Mouse (Mus musculus) intestine, embryonic 16.5 days (tissue): ENCODE results near the gene Evc. TPM values are rescaled to one million over a fixed set of nuclear protein-coding genes. Genes with fewer than 3 reads are reported as not detected.
A peak's percentile ranks its signal among the peaks of the same experiment; 100 is the strongest.

Experiments
- ATAC-seq: fragments of 200-750 bp; cut with Nextera tagmentation; 2 replicates; pipeline ENCODE4 v1.8.0; 2017; ENCODE audit warnings: moderate TSS enrichment, moderate library complexity
- H3K27ac ChIP-seq: fragments of 300-500 bp; sonication (generic); 2 replicates; pipeline ENCODE4 v1.5.1; 2014; ENCODE audit warnings: mild to moderate bottlenecking, low read length
- H3K27me3 ChIP-seq: fragments of 300-500 bp; sonication (generic); replicated peaks from 2 replicates; pipeline ENCODE4 v1.6.1; 2014; ENCODE audit warnings: low read length, control low read depth, mixed read lengths; ENCODE audit not compliant: control insufficient read depth, insufficient read depth
- H3K36me3 ChIP-seq: fragments of 300-500 bp; sonication (generic); 2 replicates; pipeline ENCODE4 v1.6.1; 2014; ENCODE audit warnings: low read length, control low read depth; ENCODE audit not compliant: control insufficient read depth, insufficient read depth
- H3K4me1 ChIP-seq: fragments of 300-500 bp; sonication (generic); 2 replicates; pipeline ENCODE4 v1.6.1; 2014; ENCODE audit warnings: low read length, control low read depth, mixed read lengths; ENCODE audit not compliant: control insufficient read depth, insufficient read depth
- H3K4me2 ChIP-seq: fragments of 300-500 bp; sonication (generic); 2 replicates; pipeline ENCODE4 v1.6.1; 2014; ENCODE audit warnings: low read depth, low read length, control low read depth
- H3K4me3 ChIP-seq: fragments of 300-500 bp; sonication (generic); 2 replicates; pipeline ENCODE4 v1.5.1; 2014; ENCODE audit warnings: mild to moderate bottlenecking, low read length
- H3K9ac ChIP-seq: fragments of 300-500 bp; sonication (generic); 2 replicates; pipeline ENCODE4 v1.6.1; 2014; ENCODE audit warnings: low read depth, low read length
- H3K9me3 ChIP-seq: fragments of 300-500 bp; sonication (generic); 2 replicates; pipeline ENCODE4 v1.6.1; 2016; ENCODE audit warnings: low read length, control low read depth; ENCODE audit not compliant: control insufficient read depth
- WGBS: fragments of 180-500 bp; shearing (Covaris S2); extraction: QIAGEN DNeasy Blood & Tissue Kit; methylation state at CpG from one replicate; pipeline ENCODE4 v1.1.7; 2014; 5-methylcytosine and 5-hydroxymethylcytosine counted together
- polyA plus RNA-seq: library from polyadenylated mRNA; unstranded; fragments of >200 nt; fragmentation: Nextera tagmentation; extraction: Ambion mirVana; gene quantifications from 2 replicates; pipeline ENCODE4 v1.2.1, GENCODE M21; 2015

The Evc gene
- polyA plus RNA-seq, 1 experiment from 2014 or later = 10.5 TPM

DNA sequence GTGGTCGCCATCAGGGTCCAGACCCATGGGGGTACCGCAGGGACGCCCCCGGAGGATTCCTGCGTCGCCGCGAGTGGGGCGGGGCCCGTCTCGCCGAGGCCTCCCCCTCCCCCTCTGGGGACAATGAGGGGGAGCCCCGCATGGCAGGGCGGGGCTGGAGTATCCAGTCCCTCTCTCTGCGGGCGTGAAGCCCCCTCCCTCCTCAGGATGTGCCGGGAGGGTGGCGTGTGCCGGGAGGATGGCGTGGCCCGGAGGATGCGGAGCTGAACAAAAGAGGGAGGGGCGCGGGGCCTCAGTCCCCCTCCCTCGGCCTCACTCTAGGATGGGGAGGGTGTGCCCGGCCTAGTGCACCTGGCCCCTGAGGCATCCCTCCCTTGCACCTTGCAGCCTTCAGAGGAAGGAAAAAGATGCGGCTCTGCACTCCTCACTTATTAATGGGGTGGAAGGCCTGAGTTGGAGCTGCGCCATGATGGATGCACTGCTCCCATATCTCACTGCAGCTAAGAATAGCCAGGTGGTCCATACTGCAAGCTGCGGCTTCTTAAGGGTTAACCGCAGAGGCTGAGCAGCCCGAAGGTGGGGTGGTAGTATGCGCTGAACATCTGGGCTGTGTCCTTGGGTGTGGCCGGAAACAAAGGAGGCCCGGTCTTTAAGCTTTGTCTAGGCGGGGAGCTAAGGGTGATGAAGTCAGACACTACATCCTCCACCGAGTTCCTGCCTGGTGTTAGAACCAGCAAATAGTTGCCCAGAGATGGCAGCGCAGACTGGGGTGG, 90.4 kb downstream of the Evc start:
- ATAC-seq = peak; percentile 27
- peak overlapping the region; percentile 53 for H3K4me3 ChIP-seq
- H3K4me1 ChIP-seq = peaks cover 13% of the 10 kb centered on the region
- peak overlapping the region; percentile 53; the same call in 1 of the 2 replicates for H3K9ac ChIP-seq
- peak overlapping the region; percentile 66 for H3K4me2 ChIP-seq
- WGBS = 1% methylated on average over 33 of the region's 37 CpGs
- no peak overlapping the region for H3K27ac ChIP-seq
- peaks cover 61% of the 10 kb centered on the region for H3K27me3 ChIP-seq
- H3K36me3 ChIP-seq = no peaks in the 10 kb centered on the region
- no peaks in the 10 kb centered on the region for H3K9me3 ChIP-seq

DNA sequence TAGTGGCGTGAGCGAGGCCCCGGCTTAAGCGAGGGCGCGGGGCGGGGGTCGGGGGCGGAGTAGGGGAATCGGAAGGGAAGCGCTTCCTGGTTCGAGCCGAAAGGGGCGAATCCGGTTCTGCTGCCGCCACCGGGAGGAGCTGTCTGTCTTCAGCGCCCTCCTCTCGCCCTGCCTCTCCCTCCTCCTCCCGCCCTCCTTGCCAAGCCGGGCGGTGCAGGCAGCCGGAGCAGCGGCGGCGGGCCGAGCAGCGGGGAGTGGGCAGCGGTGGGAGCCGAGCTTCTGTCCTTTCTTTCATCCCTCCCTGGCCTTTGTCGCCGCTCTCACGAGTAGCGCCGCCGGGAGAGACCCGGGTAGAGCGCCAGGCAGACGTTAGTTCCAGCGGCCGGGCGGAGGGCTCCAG, 91.0 kb downstream of the Evc start:
- peaks cover 68% of the 10 kb centered on the region for H3K27me3 ChIP-seq
- WGBS = under 1% methylated on average over 40 of the region's 42 CpGs
- H3K27ac ChIP-seq = no peak overlapping the region
- H3K9me3 ChIP-seq = no peaks in the 10 kb centered on the region
- ATAC-seq = peak; percentile 45
- H3K4me2 ChIP-seq = peak overlapping the region; percentile 66
- no peaks in the 10 kb centered on the region for H3K36me3 ChIP-seq
- H3K4me3 ChIP-seq = peak overlapping the region; percentile 53
- peak overlapping the region; percentile 53; the same call in 1 of the 2 replicates for H3K9ac ChIP-seq
- H3K4me1 ChIP-seq = peaks cover 13% of the 10 kb centered on the region

DNA sequence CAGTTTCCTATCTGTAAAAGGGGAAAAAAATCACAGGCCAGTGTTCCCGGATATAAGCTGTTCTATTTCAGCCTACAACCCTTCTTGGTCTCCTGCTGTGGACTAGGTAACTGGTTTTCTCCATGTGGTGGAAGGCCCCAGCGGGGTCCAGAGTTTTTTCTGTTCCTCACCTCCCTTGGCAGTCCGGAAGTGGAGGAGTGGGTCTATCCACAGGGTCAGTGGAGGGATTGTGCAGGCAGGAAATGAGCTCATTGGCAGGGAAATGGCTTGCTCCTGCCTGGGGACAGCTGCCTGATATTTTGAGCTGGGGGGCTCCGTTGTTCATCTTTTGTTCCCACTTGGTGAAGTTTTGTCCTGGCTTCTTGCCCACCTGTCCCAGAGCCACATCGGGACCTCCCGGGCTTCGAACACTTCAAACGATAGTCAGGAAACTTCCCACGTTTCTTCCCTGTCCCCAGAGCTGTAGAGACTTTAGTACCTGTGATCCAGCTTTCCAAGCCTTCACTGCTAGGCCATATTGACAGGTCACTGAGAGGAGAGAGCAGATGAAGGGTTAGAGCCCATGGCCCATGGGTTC, 91.9 kb downstream of the Evc start:
- H3K27me3 ChIP-seq = peaks cover 77% of the 10 kb centered on the region

DNA sequence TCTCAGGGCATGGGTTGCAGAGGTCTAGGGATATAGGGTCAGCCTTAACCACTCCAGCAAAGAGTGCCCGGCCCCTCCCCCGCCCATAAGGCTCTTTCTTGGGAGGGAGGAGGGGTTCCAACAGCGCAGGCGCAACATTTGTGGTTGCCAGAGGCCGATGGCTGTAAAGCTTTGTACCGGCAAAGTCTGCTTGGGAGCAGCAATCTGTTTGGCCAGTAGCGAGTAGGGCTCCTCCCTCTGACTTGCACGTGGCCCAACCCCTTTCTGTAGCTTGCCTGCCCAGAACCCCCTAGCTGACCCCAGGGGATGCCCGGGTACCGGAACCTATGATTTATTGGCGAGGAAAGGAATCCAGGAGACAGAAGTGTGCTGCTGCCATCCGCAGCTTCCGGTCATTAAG, 92.5 kb downstream of the Evc start:
- WGBS = 6% methylated on average over 13 of the region's 13 CpGs
- Histone ChIP-seq H3K27me3 (peaks cover 80% of the 10 kb centered on the region), H3K4me2 (no peak overlapping the region), H3K27ac (no peak overlapping the region), H3K4me3 (no peak overlapping the region), H3K36me3 (no peaks in the 10 kb centered on the region), H3K9ac (no peak overlapping the region), H3K9me3 (no peaks in the 10 kb centered on the region), H3K4me1 (peaks cover 13% of the 10 kb centered on the region)
- ATAC-seq = no peak

More for the DNA sequence above, 91.9 kb downstream of the Evc start:
- Histone ChIP-seq H3K27ac (no peak overlapping the region), H3K4me3 (no peak overlapping the region; the same call in 1 of the 2 replicates), H3K36me3 (no peaks in the 10 kb centered on the region), H3K4me1 (peaks cover 13% of the 10 kb centered on the region), H3K9ac (no peak overlapping the region), H3K4me2 (peak overlapping the region; percentile 66; the same call in 1 of the 2 replicates), H3K9me3 (no peaks in the 10 kb centered on the region)
- 31% methylated on average over 9 of the region's 9 CpGs for WGBS
- no peak for ATAC-seq

DNA sequence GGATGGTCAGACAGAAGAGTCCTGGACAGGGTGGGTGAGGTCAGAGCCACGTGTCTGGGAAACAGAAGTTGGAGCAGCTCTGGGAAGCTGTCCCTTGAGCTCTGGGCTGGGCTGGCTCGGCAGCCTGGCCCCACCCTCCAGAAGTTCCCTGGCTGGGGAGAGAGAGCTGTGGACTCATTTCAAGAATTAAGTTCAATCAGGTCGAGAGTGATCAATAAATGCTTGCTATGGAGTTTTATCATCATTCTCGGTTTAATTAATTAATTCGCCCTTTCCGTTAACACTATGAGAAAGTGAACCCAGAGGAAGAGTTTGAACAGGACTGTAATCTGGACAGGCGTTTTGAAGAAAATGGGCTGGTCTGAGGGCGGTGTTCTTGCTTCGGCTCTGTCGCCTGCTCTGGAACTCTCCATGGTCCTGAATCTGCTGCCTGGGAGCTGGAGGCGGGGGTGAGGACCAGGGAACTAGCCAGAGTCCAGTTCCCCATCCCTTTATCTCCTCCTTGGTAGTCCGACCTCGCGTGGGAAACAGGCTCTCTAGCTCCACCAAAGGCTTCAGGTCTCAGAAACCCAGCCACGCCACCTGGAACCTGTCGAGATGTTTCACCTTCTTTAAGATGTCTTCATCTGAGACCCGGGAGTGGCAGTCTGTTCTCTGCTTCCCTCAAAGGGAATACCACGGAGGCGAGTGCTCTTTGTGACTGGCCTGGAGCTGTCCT, 93.4 kb downstream of the Evc start:
- no peak for ATAC-seq
- WGBS = 2% methylated on average over 19 of the region's 19 CpGs
- no peak overlapping the region; the same call in 1 of the 2 replicates for H3K4me3 ChIP-seq
- peaks cover 13% of the 10 kb centered on the region for H3K4me1 ChIP-seq
- no peaks in the 10 kb centered on the region for H3K36me3 ChIP-seq
- no peak overlapping the region for H3K4me2 ChIP-seq
- H3K9me3 ChIP-seq = no peaks in the 10 kb centered on the region
- no peak overlapping the region for H3K9ac ChIP-seq
- H3K27me3 ChIP-seq = peaks cover 80% of the 10 kb centered on the region
- no peak overlapping the region for H3K27ac ChIP-seq

DNA sequence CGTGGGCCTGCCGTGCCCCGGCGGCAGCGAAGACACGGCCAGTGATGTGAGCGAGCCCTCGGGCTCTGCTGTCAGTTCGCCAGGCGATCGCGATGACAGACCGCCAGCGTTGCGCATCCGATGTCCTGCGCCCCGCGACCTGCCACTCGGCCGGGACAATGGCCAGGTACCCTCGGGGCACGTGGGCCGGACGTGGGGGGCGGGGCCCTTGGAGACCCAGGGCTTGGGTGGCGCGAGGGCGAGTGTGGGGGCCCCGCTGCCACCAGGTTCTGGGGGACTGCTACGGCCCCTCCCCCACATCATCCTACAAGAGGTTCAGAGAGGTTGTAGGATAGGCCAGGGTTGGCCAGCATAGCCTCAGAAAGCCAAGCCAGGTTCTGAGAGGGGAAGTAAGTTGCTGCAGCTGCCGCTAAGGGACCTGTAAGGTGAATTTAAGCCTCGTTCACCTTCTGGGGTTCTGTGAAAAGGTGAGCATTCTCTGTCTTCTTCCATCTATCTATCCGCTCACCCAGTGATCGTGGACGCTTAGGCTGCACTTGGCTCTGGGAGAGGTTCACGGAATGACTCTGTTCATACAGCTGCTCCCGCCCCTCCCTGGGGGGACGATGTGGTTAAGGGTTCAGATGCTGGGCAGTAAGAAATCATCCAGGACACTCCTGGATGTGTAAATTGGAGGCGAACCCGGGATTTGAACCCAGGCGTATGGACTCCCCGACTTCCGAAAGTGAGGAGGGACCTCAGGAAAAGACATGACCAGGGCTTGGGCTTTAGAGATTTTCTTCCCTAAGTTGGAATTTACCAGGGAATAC, 94.1 kb downstream of the Evc start:
- WGBS = 12% methylated on average over 42 of the region's 44 CpGs
- H3K27me3 ChIP-seq = peaks cover 77% of the 10 kb centered on the region

DNA sequence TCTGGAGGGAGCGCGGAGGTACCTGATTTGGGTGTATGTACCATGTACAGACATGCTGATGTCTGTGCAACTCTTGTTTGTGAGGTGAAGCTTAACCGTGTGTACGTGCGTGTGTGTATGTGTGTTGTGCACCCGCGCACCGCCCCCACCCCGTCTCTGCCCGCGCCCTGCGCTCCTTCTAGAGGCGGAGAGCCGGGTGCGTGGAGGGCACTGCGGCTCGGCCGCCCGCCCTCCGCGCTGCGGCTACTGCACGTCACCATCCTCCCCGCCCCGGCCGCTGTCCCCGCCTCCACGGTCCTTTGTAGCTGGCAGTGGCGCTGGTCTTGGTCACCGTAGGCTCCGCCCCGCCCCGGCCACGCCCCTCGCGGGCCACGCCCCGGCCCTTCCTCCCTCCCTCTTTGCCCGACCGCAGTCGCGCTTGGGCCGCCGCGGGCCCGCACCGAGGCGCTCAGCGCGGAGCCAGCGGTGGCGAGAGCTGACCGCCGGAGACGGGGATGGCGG, 95.0 kb downstream of the Evc start, which contains the start of gene Crmp1:
Gene Crmp1, plus strand, starts transcription at position 290 of the 501 bp plus-strand sequence.
- H3K4me3 ChIP-seq = peak within 1 kb of the TSS; percentile 44
- H3K27ac ChIP-seq = no peak within 1 kb of the TSS
- H3K4me1 ChIP-seq = peaks cover 13% of the 10 kb centered on the region
- peak; percentile 76 for ATAC-seq
- no peaks in the 10 kb centered on the region for H3K9me3 ChIP-seq
- 2% methylated on average over 41 of the region's 56 CpGs for WGBS
- H3K9ac ChIP-seq = no peak within 1 kb of the TSS
- H3K36me3 ChIP-seq = no peaks in the 10 kb centered on the region
- H3K4me2 ChIP-seq = peak within 1 kb of the TSS; percentile 71
- H3K27me3 ChIP-seq = peaks cover 70% of the 10 kb centered on the region

More for the DNA sequence above, 94.1 kb downstream of the Evc start:
- Histone ChIP-seq H3K4me2 (peak overlapping the region; percentile 71), H3K9me3 (no peaks in the 10 kb centered on the region), H3K36me3 (no peaks in the 10 kb centered on the region), H3K9ac (no peak overlapping the region), H3K4me3 (peak overlapping the region; percentile 44), H3K27ac (no peak overlapping the region), H3K4me1 (peaks cover 13% of the 10 kb centered on the region)
- ATAC-seq = no peak

DNA sequence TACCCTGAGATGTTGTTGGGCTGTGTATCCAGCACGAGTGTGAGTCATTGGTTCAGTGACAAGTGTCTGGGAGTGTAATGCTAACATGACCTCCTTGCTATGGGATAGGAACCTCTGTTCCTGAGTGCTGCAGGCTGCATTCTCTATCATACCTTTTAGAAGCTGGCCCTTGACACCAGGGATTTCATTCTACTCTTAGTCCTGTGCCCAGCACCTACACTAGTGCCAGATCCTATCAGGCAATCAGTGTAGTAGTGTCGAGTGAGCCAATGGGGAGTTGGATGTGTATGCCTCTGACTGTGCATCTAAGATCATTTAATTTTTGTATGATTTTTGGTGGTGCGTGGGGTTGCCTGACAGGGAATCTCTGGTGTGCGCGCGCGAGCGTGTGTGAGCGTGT, 95.5 kb downstream of the Evc start:
- Histone ChIP-seq H3K9me3 (no peaks in the 10 kb centered on the region), H3K27me3 (peaks cover 66% of the 10 kb centered on the region), H3K4me1 (peaks cover 10% of the 10 kb centered on the region), H3K27ac (no peak overlapping the region), H3K36me3 (no peaks in the 10 kb centered on the region), H3K9ac (no peak overlapping the region), H3K4me3 (no peak overlapping the region), H3K4me2 (no peak overlapping the region)
- 14% methylated on average over 9 of the region's 9 CpGs for WGBS
- no peak for ATAC-seq
